Mouse (Mus musculus): ENCODE results near the gene Dpyd. TPM values are rescaled to one million over a fixed set of nuclear protein-coding genes. Genes with fewer than 3 reads are reported as not detected.

The Dpyd gene
- polyA plus RNA-seq, 1 experiment: 21.7 TPM

- Histone ChIP-seq H3K4me3 (ENCODE audit: insufficient read depth, low read depth, low read length) (no peak overlapping the region), H3K27ac (replicated peaks; ENCODE audit: low read depth, low read length) (no peak overlapping the region), H3K4me1 (ENCODE audit: control insufficient read depth, insufficient read depth, insufficient read length, low read length) (no peaks in the 10 kb centered on the region)
Observed at GRCm38 (mm10) chr3:119126003-119126402, 564.1 kb downstream of the Dpyd start.

GRCm38 (mm10) chr3:119128076-119128475 lies 566.1 kb downstream of the Dpyd start:
- Histone ChIP-seq H3K4me3 (ENCODE audit: insufficient read depth, low read depth, low read length) (no peak overlapping the region), H3K4me1 (ENCODE audit: control insufficient read depth, insufficient read depth, insufficient read length, low read length) (no peaks in the 10 kb centered on the region), H3K27ac (replicated peaks; ENCODE audit: low read depth, low read length) (no peak overlapping the region)

- H3K4me3 ChIP-seq (ENCODE audit: insufficient read depth, low read depth, low read length): no peak overlapping the region
- no peak overlapping the region for H3K27ac ChIP-seq (replicated peaks; ENCODE audit: low read depth, low read length)
- H3K4me1 ChIP-seq (ENCODE audit: control insufficient read depth, insufficient read depth, insufficient read length, low read length): no peaks in the 10 kb centered on the region
Observed at GRCm38 (mm10) chr3:119143034-119143433, 581.1 kb downstream of the Dpyd start.

GRCm38 (mm10) chr3:119144788-119145187 lies 582.9 kb downstream of the Dpyd start:
- no peaks in the 10 kb centered on the region for H3K4me1 ChIP-seq (ENCODE audit: control insufficient read depth, insufficient read depth, insufficient read length, low read length)
- no peak overlapping the region for H3K4me3 ChIP-seq (ENCODE audit: insufficient read depth, low read depth, low read length)
- no peak overlapping the region for H3K27ac ChIP-seq (replicated peaks; ENCODE audit: low read depth, low read length)

- no peaks in the 10 kb centered on the region for H3K4me1 ChIP-seq (ENCODE audit: control insufficient read depth, insufficient read depth, insufficient read length, low read length)
- H3K4me3 ChIP-seq (ENCODE audit: insufficient read depth, low read depth, low read length): no peak overlapping the region
- H3K27ac ChIP-seq (replicated peaks; ENCODE audit: low read depth, low read length): no peak overlapping the region
Observed at GRCm38 (mm10) chr3:119154604-119155444, 592.9 kb downstream of the Dpyd start.

GRCm38 (mm10) chr3:119158670-119159069 lies 596.7 kb downstream of the Dpyd start:
- Histone ChIP-seq H3K4me1 (ENCODE audit: control insufficient read depth, insufficient read depth, insufficient read length, low read length) (no peaks in the 10 kb centered on the region), H3K4me3 (ENCODE audit: insufficient read depth, low read depth, low read length) (no peak overlapping the region), H3K27ac (replicated peaks; ENCODE audit: low read depth, low read length) (no peak overlapping the region)

GRCm38 (mm10) chr3:119165691-119166090 lies 603.8 kb downstream of the Dpyd start:
- no peak overlapping the region for H3K27ac ChIP-seq (replicated peaks; ENCODE audit: low read depth, low read length)
- H3K4me3 ChIP-seq (ENCODE audit: insufficient read depth, low read depth, low read length): no peak overlapping the region
- H3K4me1 ChIP-seq (ENCODE audit: control insufficient read depth, insufficient read depth, insufficient read length, low read length): no peaks in the 10 kb centered on the region

- no peak overlapping the region for H3K4me3 ChIP-seq (ENCODE audit: insufficient read depth, low read depth, low read length)
- H3K27ac ChIP-seq (replicated peaks; ENCODE audit: low read depth, low read length): no peak overlapping the region
- H3K4me1 ChIP-seq (ENCODE audit: control insufficient read depth, insufficient read depth, insufficient read length, low read length): no peaks in the 10 kb centered on the region
Observed at GRCm38 (mm10) chr3:119168166-119168565, 606.2 kb downstream of the Dpyd start.

GRCm38 (mm10) chr3:119168661-119169060 lies 606.7 kb downstream of the Dpyd start:
- Histone ChIP-seq H3K27ac (replicated peaks; ENCODE audit: low read depth, low read length) (no peak overlapping the region), H3K4me3 (ENCODE audit: insufficient read depth, low read depth, low read length) (no peak overlapping the region), H3K4me1 (ENCODE audit: control insufficient read depth, insufficient read depth, insufficient read length, low read length) (no peaks in the 10 kb centered on the region)

GRCm38 (mm10) chr3:119183261-119183660 lies 621.3 kb downstream of the Dpyd start:
- Histone ChIP-seq H3K4me1 (ENCODE audit: control insufficient read depth, insufficient read depth, insufficient read length, low read length) (no peaks in the 10 kb centered on the region), H3K27ac (replicated peaks; ENCODE audit: low read depth, low read length) (no peak overlapping the region), H3K4me3 (ENCODE audit: insufficient read depth, low read depth, low read length) (no peak overlapping the region)

- Histone ChIP-seq H3K27ac (replicated peaks; ENCODE audit: low read depth, low read length) (no peak overlapping the region), H3K4me3 (ENCODE audit: insufficient read depth, low read depth, low read length) (no peak overlapping the region), H3K4me1 (ENCODE audit: control insufficient read depth, insufficient read depth, insufficient read length, low read length) (peaks cover 2% of the 10 kb centered on the region; the same call in 1 of the 2 replicates)
Observed at GRCm38 (mm10) chr3:119194071-119194470, 632.1 kb downstream of the Dpyd start.

GRCm38 (mm10) chr3:119195613-119196012 lies 633.7 kb downstream of the Dpyd start:
- Histone ChIP-seq H3K4me3 (ENCODE audit: insufficient read depth, low read depth, low read length) (no peak overlapping the region), H3K4me1 (ENCODE audit: control insufficient read depth, insufficient read depth, insufficient read length, low read length) (peaks cover 2% of the 10 kb centered on the region; the same call in 1 of the 2 replicates), H3K27ac (replicated peaks; ENCODE audit: low read depth, low read length) (no peak overlapping the region)

GRCm38 (mm10) chr3:119220763-119221412 lies 659.0 kb downstream of the Dpyd start:
- Histone ChIP-seq H3K27ac (replicated peaks; ENCODE audit: low read depth, low read length) (no peak overlapping the region), H3K4me3 (ENCODE audit: insufficient read depth, low read depth, low read length) (no peak overlapping the region), H3K4me1 (ENCODE audit: control insufficient read depth, insufficient read depth, insufficient read length, low read length) (no peaks in the 10 kb centered on the region)

- H3K4me3 ChIP-seq (ENCODE audit: insufficient read depth, low read depth, low read length): no peak overlapping the region
Observed at GRCm38 (mm10) chr3:119243181-119243580, 681.3 kb downstream of the Dpyd start.

GRCm38 (mm10) chr3:119256516-119256915 lies 694.6 kb downstream of the Dpyd start:
- Histone ChIP-seq H3K4me1 (ENCODE audit: control insufficient read depth, insufficient read depth, insufficient read length, low read length) (no peaks in the 10 kb centered on the region), H3K4me3 (ENCODE audit: insufficient read depth, low read depth, low read length) (no peak overlapping the region), H3K27ac (replicated peaks; ENCODE audit: low read depth, low read length) (no peak overlapping the region)

More at GRCm38 (mm10) chr3:119243181-119243580, 681.3 kb downstream of the Dpyd start:
- H3K27ac ChIP-seq (replicated peaks; ENCODE audit: low read depth, low read length): no peak overlapping the region
- no peaks in the 10 kb centered on the region for H3K4me1 ChIP-seq (ENCODE audit: control insufficient read depth, insufficient read depth, insufficient read length, low read length)

GRCm38 (mm10) chr3:119275241-119275640 lies 713.3 kb downstream of the Dpyd start:
- Histone ChIP-seq H3K27ac (replicated peaks; ENCODE audit: low read depth, low read length) (no peak overlapping the region), H3K4me3 (ENCODE audit: insufficient read depth, low read depth, low read length) (no peak overlapping the region), H3K4me1 (ENCODE audit: control insufficient read depth, insufficient read depth, insufficient read length, low read length) (no peaks in the 10 kb centered on the region)

Data from brown adipose tissue, adult 24 weeks (tissue).